Mouse (Mus musculus) limb, embryonic 12.5 days (tissue): Measurements from ENCODE around the gene Olfr39. TPM values are rescaled to one million over a fixed set of nuclear protein-coding genes. Genes with fewer than 3 reads are reported as not detected.
"Not testable (repeated sequence)": the region's sequence is repeated elsewhere in the genome, so short reads cannot be mapped to it uniquely, and the experiment has no call there.

Experiments
- ATAC-seq: fragments of 200-750 bp; cut with Nextera tagmentation; 2 replicates; pipeline ENCODE4 v1.8.0; 2017; ENCODE audit warnings: low read depth, moderate TSS enrichment; ENCODE audit not compliant: insufficient number of reproducible peaks, insufficient read depth, low FRiP score, low TSS enrichment
- H3K27ac ChIP-seq: fragments of 300-500 bp; sonication (generic); 2 replicates; pipeline ENCODE4 v1.5.1; 2016; ENCODE audit warnings: mild to moderate bottlenecking, moderate library complexity
- H3K27me3 ChIP-seq: fragments of 300-500 bp; sonication (generic); 2 replicates; pipeline ENCODE4 v1.6.1; 2016; ENCODE audit warnings: mild to moderate bottlenecking, moderate library complexity
- H3K36me3 ChIP-seq: fragments of 300-500 bp; sonication (generic); 2 replicates; pipeline ENCODE4 v1.6.1; 2016; ENCODE audit warnings: mild to moderate bottlenecking, moderate library complexity
- H3K4me1 ChIP-seq: fragments of 300-500 bp; sonication (generic); replicated peaks from 2 replicates; pipeline ENCODE4 v1.6.1; 2016
- H3K4me2 ChIP-seq: fragments of 300-500 bp; sonication (generic); 2 replicates; pipeline ENCODE4 v1.6.1; 2016; ENCODE audit warnings: mild to moderate bottlenecking, moderate library complexity
- H3K4me3 ChIP-seq: fragments of 300-500 bp; sonication (generic); replicated peaks from 2 replicates; pipeline ENCODE4 v1.5.1; 2016; ENCODE audit warnings: mild to moderate bottlenecking
- H3K9ac ChIP-seq: fragments of 300-500 bp; sonication (generic); replicated peaks from 2 replicates; pipeline ENCODE4 v1.6.1; 2016; ENCODE audit warnings: mild to moderate bottlenecking, moderate library complexity
- H3K9me3 ChIP-seq: fragments of 300-500 bp; sonication (generic); 2 replicates; pipeline ENCODE4 v1.6.1; 2016; ENCODE audit warnings: mild to moderate bottlenecking, moderate library complexity
- WGBS: fragments of 180-500 bp; shearing (Covaris S2); methylation state at CpG from one replicate; pipeline ENCODE4 v1.1.7; 2016; 5-methylcytosine and 5-hydroxymethylcytosine counted together
- polyA plus RNA-seq: library from polyadenylated mRNA; unstranded; fragments of >200 nt; fragmentation: Nextera tagmentation; extraction: Ambion mirVana; gene quantifications from 2 replicates; pipeline ENCODE4 v1.2.1, GENCODE M21; 2016

Gene Olfr39
- not detected in 2 replicates for polyA plus RNA-seq

GRCm38 (mm10) chr9:20282051-20282450 lies at the start of gene Olfr39:
Olfr39 (plus strand) TSS chr9:20282351.
- H3K9me3 ChIP-seq = no peaks in the 10 kb centered on the region
- no peak within 1 kb of the TSS for H3K9ac ChIP-seq
- ATAC-seq = no peak
- no peak within 1 kb of the TSS for H3K4me2 ChIP-seq
- no peaks in the 10 kb centered on the region for H3K36me3 ChIP-seq
- no peak within 1 kb of the TSS for H3K4me3 ChIP-seq
- H3K4me1 ChIP-seq = no peaks in the 10 kb centered on the region
- H3K27ac ChIP-seq = no peak within 1 kb of the TSS
- WGBS = 82% methylated on average over 1 of the region's 1 CpGs
- H3K27me3 ChIP-seq = no peaks in the 10 kb centered on the region

GRCm38 (mm10) chr9:20236819-20237218 lies 45.3 kb upstream of the Olfr39 start, which contains the start of gene Olfr872:
Olfr872 (plus strand) TSS chr9:20237119.
- ATAC-seq = no peak
- Histone ChIP-seq H3K36me3 (no peaks in the 10 kb centered on the region), H3K4me2 (no peak within 1 kb of the TSS), H3K4me1 (no peaks in the 10 kb centered on the region), H3K4me3 (no peak within 1 kb of the TSS), H3K9me3 (peaks cover 9% of the 10 kb centered on the region; the same call in 1 of the 2 replicates), H3K27me3 (no peaks in the 10 kb centered on the region), H3K9ac (no peak within 1 kb of the TSS), H3K27ac (no peak within 1 kb of the TSS)

- WGBS = 73% methylated on average over 2 of the region's 2 CpGs
- H3K9ac ChIP-seq = no peak overlapping the region
These were observed 44.8 kb upstream of the Olfr39 start for GRCm38 (mm10) chr9:20237378-20237777.

GRCm38 (mm10) chr9:20295562-20295961 lies 13.4 kb downstream of the Olfr39 start:
- not testable (repeated sequence) for H3K27me3 ChIP-seq, H3K36me3 ChIP-seq, ATAC-seq, H3K4me2 ChIP-seq, H3K27ac ChIP-seq, H3K4me1 ChIP-seq, H3K4me3 ChIP-seq, H3K9ac ChIP-seq, H3K9me3 ChIP-seq
- 87% methylated on average over 5 of the region's 5 CpGs for whole genome bisulfite sequencing

More at GRCm38 (mm10) chr9:20237378-20237777, 44.8 kb upstream of the Olfr39 start:
- Histone ChIP-seq H3K27ac (no peak overlapping the region), H3K4me1 (no peaks in the 10 kb centered on the region), H3K27me3 (no peaks in the 10 kb centered on the region), H3K4me3 (no peak overlapping the region), H3K9me3 (peaks cover 9% of the 10 kb centered on the region; the same call in 1 of the 2 replicates), H3K4me2 (no peak overlapping the region), H3K36me3 (no peaks in the 10 kb centered on the region)
- no peak for ATAC-seq

- ATAC-seq = no peak
- H3K36me3 ChIP-seq = no peaks in the 10 kb centered on the region
- no peak within 1 kb of the TSS for H3K4me3 ChIP-seq
- no peak within 1 kb of the TSS for H3K9ac ChIP-seq
- 93% methylated on average over 1 of the region's 1 CpGs for WGBS
- H3K4me1 ChIP-seq = no peaks in the 10 kb centered on the region
- H3K4me2 ChIP-seq = no peak within 1 kb of the TSS
- H3K27me3 ChIP-seq = no peaks in the 10 kb centered on the region
- H3K9me3 ChIP-seq = peaks cover 3% of the 10 kb centered on the region; the same call in 1 of the 2 replicates
- H3K27ac ChIP-seq = no peak within 1 kb of the TSS
These were observed 16.1 kb downstream of the Olfr39 start, which contains the start of gene Olfr873 for GRCm38 (mm10) chr9:20298232-20298631. Olfr873 (plus strand) TSS chr9:20298532.

- no peak within 1 kb of the TSS for H3K4me3 ChIP-seq
- no peaks in the 10 kb centered on the region for H3K36me3 ChIP-seq
- no peaks in the 10 kb centered on the region for H3K27me3 ChIP-seq
- H3K9ac ChIP-seq = no peak within 1 kb of the TSS
- ATAC-seq = no peak
- no peak within 1 kb of the TSS for H3K27ac ChIP-seq
- no peaks in the 10 kb centered on the region for H3K9me3 ChIP-seq
- H3K4me1 ChIP-seq = no peaks in the 10 kb centered on the region
- H3K4me2 ChIP-seq = no peak within 1 kb of the TSS
These were observed 53.8 kb downstream of the Olfr39 start, which contains the start of gene Olfr18 for GRCm38 (mm10) chr9:20335994-20336393. Olfr18 (minus strand) TSS chr9:20336094.

Other genes with a start within 250 kb of the Olfr39 start
- not detected in 2 replicates for gene Olfr867, start 224.8 kb upstream of the Olfr39 start, polyA plus RNA-seq
- gene Olfr868, start 183.7 kb upstream of the Olfr39 start, polyA plus RNA-seq = not detected in 2 replicates
- not detected in 2 replicates for gene Olfr869, start 153.3 kb upstream of the Olfr39 start, polyA plus RNA-seq
- gene Olfr870, start 108.3 kb upstream of the Olfr39 start, polyA plus RNA-seq = not detected in 2 replicates
- not detected in 2 replicates for gene Olfr871, start 70.1 kb upstream of the Olfr39 start, polyA plus RNA-seq
- not detected in 2 replicates for gene Olfr872, start 45.2 kb upstream of the Olfr39 start, polyA plus RNA-seq
- not detected in 2 replicates for gene Olfr873, start 16.2 kb downstream of the Olfr39 start, polyA plus RNA-seq
- not detected in 2 replicates for gene Olfr18, start 53.7 kb downstream of the Olfr39 start, polyA plus RNA-seq
- 34.9 and 36.7 TPM in 2 replicates for gene Zfp560, start 102.8 kb downstream of the Olfr39 start, polyA plus RNA-seq
- gene Zfp26, start 177.8 kb downstream of the Olfr39 start, polyA plus RNA-seq = 33.9 and 35.0 TPM in 2 replicates
- gene Zfp426, start 210.4 kb downstream of the Olfr39 start, polyA plus RNA-seq = 21.4 and 22.8 TPM in 2 replicates
- gene Zfp266, start 239.1 kb downstream of the Olfr39 start, polyA plus RNA-seq = 160 and 170 TPM in 2 replicates